Mouse (Mus musculus): ENCODE data around the gene Ccdc88a. TPM values are rescaled to one million over a fixed set of nuclear protein-coding genes. Genes with fewer than 3 reads are reported as not detected.
A peak's percentile ranks its signal among the peaks of the same experiment; 100 is the strongest.

The Ccdc88a gene
- total and polyA plus RNA-seq, 2 experiments from 2014 or later: 81.6 to 135 TPM

GRCm38 (mm10) chr11:29504899-29505625 lies 131.6 kb downstream of the Ccdc88a start:
- no peaks in the 10 kb centered on the region for H3K27me3 ChIP-seq (ENCODE audit: insufficient read depth, low read length)

DNA sequence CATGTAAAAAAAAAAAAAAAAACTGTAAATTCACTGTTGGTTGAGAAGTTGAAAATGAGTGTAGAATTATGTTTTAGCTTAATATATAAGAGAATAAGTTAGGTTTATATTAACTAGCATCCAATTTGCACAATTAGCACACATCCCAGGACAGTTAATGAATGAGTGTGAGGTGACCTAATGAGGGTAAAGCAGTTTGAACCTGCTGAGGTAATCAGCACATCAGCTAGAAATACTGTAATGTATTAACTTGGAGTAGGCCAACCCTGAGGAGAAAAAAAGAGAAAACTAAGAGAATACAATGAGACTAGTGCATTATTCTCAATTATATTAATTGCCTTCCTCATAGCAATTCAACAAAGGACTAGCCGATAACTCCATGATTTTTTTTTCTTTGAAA lies 136.0 kb downstream of the Ccdc88a start:
- ATAC-seq (no peak), DNase-seq (no peak)
- Histone ChIP-seq H3K27me3 (ENCODE audit: insufficient read depth, low read length) (no peaks in the 10 kb centered on the region), H3K4me1 (ENCODE audit: insufficient read depth) (no peaks in the 10 kb centered on the region), H3K9ac (no peak overlapping the region), H3K4me2 (ENCODE audit: low read depth) (no peak overlapping the region), H3K4me3 (ENCODE audit: low read depth, low read length) (no peak overlapping the region), H3K36me3 (ENCODE audit: insufficient read depth) (peaks cover 32% of the 10 kb centered on the region), H3K9me3 (ENCODE audit: low read length) (no peaks in the 10 kb centered on the region), H3K27ac (ENCODE audit: low read depth, low read length) (no peak overlapping the region)
- TF ChIP-seq CTCF (IDR thresholded peaks at IDR 0.05; ENCODE audit: low read depth): no peak
- WGBS: 76% methylated on average over 1 of the region's 1 CpGs

More at GRCm38 (mm10) chr11:29504899-29505625, 131.6 kb downstream of the Ccdc88a start:
- Histone ChIP-seq H3K27ac (ENCODE audit: low read depth, low read length) (no peak overlapping the region), H3K9me3 (ENCODE audit: low read length) (no peaks in the 10 kb centered on the region), H3K4me2 (ENCODE audit: low read depth) (no peak overlapping the region), H3K4me1 (ENCODE audit: insufficient read depth) (no peaks in the 10 kb centered on the region), H3K4me3 (ENCODE audit: low read depth, low read length) (no peak overlapping the region), H3K36me3 (ENCODE audit: insufficient read depth) (peaks cover 41% of the 10 kb centered on the region), H3K9ac (no peak overlapping the region)
- TF ChIP-seq CTCF (IDR thresholded peaks at IDR 0.05; ENCODE audit: low read depth): no peak
- DNase-seq (no peak), ATAC-seq (no peak)
- WGBS: 94% methylated on average over 2 of the region's 2 CpGs

DNA sequence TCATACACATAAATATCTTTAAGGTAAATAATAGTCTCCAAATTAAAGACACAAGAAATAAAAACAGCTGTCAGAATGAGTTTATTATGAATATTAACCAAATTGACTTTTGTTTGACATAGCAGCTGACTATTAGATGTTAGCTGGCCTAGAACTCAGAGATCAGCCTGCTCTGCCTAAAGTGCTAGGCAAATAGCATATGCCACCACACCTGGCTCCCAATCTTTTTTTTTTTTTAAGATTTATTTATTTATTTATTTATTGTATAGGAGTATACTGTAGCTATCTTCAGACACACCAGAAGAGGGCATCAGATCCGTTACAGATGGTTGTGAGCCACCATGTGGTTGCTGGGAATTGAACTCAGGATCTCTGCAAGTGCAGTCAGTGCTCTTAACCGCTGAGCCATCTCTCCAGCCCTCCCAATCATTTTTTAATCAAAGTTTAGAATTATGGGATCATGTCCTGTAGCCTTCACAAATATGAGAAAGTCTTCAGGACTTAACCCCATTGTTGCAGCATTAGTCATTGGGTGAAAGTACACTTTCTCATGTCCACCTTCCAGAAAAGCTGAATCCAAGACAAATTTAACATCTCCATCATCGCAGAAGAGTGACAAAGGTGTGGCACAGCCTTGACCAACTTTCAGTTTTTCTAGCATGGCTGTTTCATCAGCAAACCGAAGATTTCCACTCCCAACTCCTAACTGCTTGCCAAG lies 139.5 kb downstream of the Ccdc88a start:
- 92% methylated on average over 4 of the region's 4 CpGs for WGBS
- no peaks in the 10 kb centered on the region for H3K9me3 ChIP-seq (ENCODE audit: low read length)
- peaks cover 17% of the 10 kb centered on the region for H3K36me3 ChIP-seq (ENCODE audit: insufficient read depth)
- no peaks in the 10 kb centered on the region for H3K4me1 ChIP-seq (ENCODE audit: insufficient read depth)
- no peak overlapping the region for H3K27ac ChIP-seq (ENCODE audit: low read depth, low read length)
- DNase-seq (no peak), ATAC-seq (no peak)
- H3K4me2 ChIP-seq (ENCODE audit: low read depth): no peak overlapping the region
- H3K27me3 ChIP-seq (ENCODE audit: insufficient read depth, low read length): no peaks in the 10 kb centered on the region
- no peak overlapping the region for H3K4me3 ChIP-seq (ENCODE audit: low read depth, low read length)
- H3K9ac ChIP-seq: no peak overlapping the region
- TF ChIP-seq CTCF (IDR thresholded peaks at IDR 0.05; ENCODE audit: low read depth): peak; percentile 22; the same call in 1 of the 2 replicates

- DNase-seq: no peak
- Histone ChIP-seq H3K4me1 (ENCODE audit: insufficient read depth) (no peaks in the 10 kb centered on the region), H3K36me3 (ENCODE audit: insufficient read depth) (peaks cover 17% of the 10 kb centered on the region), H3K27me3 (ENCODE audit: insufficient read depth, low read length) (no peaks in the 10 kb centered on the region), H3K4me2 (ENCODE audit: low read depth) (peak overlapping the region; percentile 55), H3K27ac (ENCODE audit: low read depth, low read length) (no peak overlapping the region), H3K4me3 (ENCODE audit: low read depth, low read length) (peak overlapping the region; percentile 46), H3K9me3 (ENCODE audit: low read length) (no peaks in the 10 kb centered on the region), H3K9ac (peak overlapping the region; percentile 19; the same call in 1 of the 2 replicates)
- no peak for TF ChIP-seq CTCF (IDR thresholded peaks at IDR 0.05; ENCODE audit: low read depth)
- ATAC-seq: no peak; the same call in 1 of the 2 replicates
- WGBS: 29% methylated on average over 10 of the region's 10 CpGs
Observed at GRCm38 (mm10) chr11:29514325-29514681, 140.8 kb downstream of the Ccdc88a start.

DNA sequence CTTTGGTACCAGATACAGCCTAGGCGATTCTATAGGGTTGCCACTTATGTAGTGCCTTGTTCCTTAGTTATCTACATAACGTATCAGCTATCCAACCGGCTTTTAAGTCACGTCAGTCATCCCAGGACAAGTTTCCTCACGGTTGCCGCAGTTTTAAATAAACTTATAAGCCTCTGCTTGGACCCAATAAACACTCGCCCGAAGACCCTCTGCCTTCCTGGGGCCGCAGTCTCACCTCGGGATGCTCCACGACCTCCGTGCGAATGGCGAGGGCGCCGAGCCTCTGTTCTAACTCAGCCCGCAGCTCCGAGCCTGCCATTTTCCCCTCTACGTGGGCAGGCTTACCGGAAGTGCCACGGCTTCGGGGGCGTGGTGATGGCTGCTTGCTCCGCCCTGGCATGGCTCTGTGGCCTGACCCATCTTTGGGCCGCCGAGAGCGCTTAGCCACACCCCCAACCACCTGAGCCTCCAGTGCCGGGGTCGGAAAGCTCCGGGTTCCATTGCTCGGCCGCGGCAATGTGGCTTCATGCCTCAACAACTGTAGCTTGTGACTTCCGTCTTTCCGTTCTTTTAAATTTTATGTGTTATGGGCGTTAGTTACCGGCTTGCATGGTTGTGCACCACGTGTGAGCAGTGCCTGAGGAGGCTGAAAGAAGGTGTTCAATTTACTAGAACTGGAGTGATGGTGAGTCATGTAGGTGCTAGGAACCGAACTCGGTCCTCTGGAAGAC lies 141.4 kb downstream of the Ccdc88a start, which contains the start of gene Prorsd1:
Prorsd1 (minus strand) TSS at position 352 of the 731 bp plus-strand sequence.
- Histone ChIP-seq H3K27me3 (ENCODE audit: insufficient read depth, low read length) (no peaks in the 10 kb centered on the region), H3K36me3 (ENCODE audit: insufficient read depth) (peaks cover 12% of the 10 kb centered on the region), H3K27ac (ENCODE audit: low read depth, low read length) (peak within 1 kb of the TSS; percentile 1), H3K4me3 (ENCODE audit: low read depth, low read length) (peak within 1 kb of the TSS; percentile 46), H3K9ac (peak within 1 kb of the TSS; percentile 19), H3K9me3 (ENCODE audit: low read length) (no peaks in the 10 kb centered on the region), H3K4me2 (ENCODE audit: low read depth) (peak within 1 kb of the TSS; percentile 55), H3K4me1 (ENCODE audit: insufficient read depth) (no peaks in the 10 kb centered on the region)
- ATAC-seq (peak; percentile 97), DNase-seq (peak; percentile 84)
- 3% methylated on average over 40 of the region's 40 CpGs for WGBS
- TF ChIP-seq CTCF (IDR thresholded peaks at IDR 0.05; ENCODE audit: low read depth): no peak

GRCm38 (mm10) chr11:29525988-29526794 lies 152.7 kb downstream of the Ccdc88a start, which contains the start of gene Mtif2:
TSS of gene Mtif2 (plus strand) at chr11:29526408.
- 5% methylated on average over 47 of the region's 47 CpGs for WGBS
- peak within 1 kb of the TSS; percentile 64 for H3K4me3 ChIP-seq (ENCODE audit: low read depth, low read length)
- H3K9me3 ChIP-seq (ENCODE audit: low read length): no peaks in the 10 kb centered on the region
- DNase-seq (peak; percentile 89), ATAC-seq (peak; percentile 99)
- peaks cover 8% of the 10 kb centered on the region for H3K36me3 ChIP-seq (ENCODE audit: insufficient read depth)
- H3K27me3 ChIP-seq (ENCODE audit: insufficient read depth, low read length): no peaks in the 10 kb centered on the region
- peak within 1 kb of the TSS; percentile 79 for H3K9ac ChIP-seq
- no peak; the same call in 1 of the 2 replicates for TF ChIP-seq CTCF (IDR thresholded peaks at IDR 0.05; ENCODE audit: low read depth)
- peaks cover 7% of the 10 kb centered on the region; the same call in 1 of the 2 replicates for H3K4me1 ChIP-seq (ENCODE audit: insufficient read depth)
- peak within 1 kb of the TSS; percentile 80 for H3K4me2 ChIP-seq (ENCODE audit: low read depth)
- peak within 1 kb of the TSS; percentile 85 for H3K27ac ChIP-seq (ENCODE audit: low read depth, low read length)

Measured in forebrain, postnatal 0 days (tissue).